Mouse (Mus musculus) heart, postnatal 25 days (tissue): ENCODE results near the gene Stard9. TPM values are rescaled to one million over a fixed set of nuclear protein-coding genes. Genes with fewer than 3 reads are reported as not detected.

Experiments
- DNase-seq: peaks from one replicate; pipeline ENCODE4 v3.0.0; 2022; ENCODE audit warnings: low spot score
- intact Hi-C: fragments of 180-260 bp; cut with DNase I; formaldehyde crosslinking; loops from one replicate; pipeline ENCODE4 v1.15.1; 2025
- total RNA-seq, 2 experiments: library from RNA; stranded (reverse); gene quantifications; 2 replicates each; pipeline ENCODE4 v1.2.3; 2021

Gene Stard9
- total RNA-seq, 2 experiments from 2014 or later = 8.2 to 9.7 TPM

DNA sequence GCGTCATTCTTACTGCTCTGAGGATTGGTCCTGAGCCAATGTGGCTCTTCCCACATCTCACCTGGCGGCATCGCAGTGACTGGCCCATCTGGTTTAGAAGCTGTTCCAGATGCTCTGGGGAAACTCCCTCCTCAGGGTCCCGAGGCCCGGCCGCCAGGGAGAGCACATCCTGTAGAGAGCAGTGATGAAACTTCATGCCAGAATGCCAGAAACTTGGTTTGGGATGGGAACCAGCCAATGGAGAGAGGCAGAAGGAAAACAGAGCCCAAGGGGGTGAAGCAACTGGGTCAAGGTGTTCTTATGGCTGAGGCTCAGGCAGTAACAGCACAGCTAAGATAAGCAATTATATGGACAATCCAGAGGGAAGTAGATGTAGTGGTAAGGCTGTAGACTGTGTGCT, 91.9 kb downstream of the Stard9 start:
- intact Hi-C loops = no loop called here
- DNase-seq = no peak

DNA sequence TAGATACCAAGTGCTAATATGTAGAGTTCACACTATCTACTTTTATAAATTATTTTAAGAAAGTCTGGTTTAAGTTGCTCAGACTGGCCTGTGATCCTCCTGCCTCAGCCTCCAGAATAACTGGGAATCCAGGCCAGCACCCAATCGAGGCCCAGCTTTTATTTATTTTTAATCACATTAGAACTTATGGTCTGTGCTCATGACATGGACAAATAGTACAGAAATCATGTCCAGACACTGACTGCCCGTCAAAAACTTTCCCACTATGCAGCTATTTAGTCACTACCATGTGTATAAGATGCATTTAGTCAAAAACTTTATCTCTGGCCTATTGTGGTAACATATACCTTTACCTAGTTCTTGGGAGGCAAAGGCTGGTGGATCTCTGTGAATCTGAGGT, 93.0 kb downstream of the Stard9 start:
- intact Hi-C loops = no loop called here
- DNase-seq = no peak

DNA sequence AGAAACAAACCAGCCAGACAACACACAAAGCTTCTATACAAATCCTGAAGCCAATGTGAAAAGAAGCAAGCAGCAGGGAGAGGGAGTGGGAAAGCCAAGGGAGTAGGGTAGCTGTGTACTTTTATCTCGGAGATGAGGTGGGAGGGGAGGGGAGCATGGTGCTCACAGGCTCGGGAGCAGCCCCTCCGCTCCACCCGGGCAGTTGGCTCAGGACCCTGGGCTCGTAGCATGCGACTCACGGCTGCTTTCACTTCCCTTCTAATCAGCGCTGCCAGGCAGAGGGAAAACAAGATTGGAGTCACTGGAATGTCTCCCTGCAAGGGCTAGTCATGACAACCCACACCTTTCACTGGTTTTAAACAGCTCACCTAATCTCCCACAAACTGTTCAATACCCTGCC, 93.6 kb downstream of the Stard9 start:
- intact Hi-C loops = no loop called here
- no peak for DNase-seq

DNA sequence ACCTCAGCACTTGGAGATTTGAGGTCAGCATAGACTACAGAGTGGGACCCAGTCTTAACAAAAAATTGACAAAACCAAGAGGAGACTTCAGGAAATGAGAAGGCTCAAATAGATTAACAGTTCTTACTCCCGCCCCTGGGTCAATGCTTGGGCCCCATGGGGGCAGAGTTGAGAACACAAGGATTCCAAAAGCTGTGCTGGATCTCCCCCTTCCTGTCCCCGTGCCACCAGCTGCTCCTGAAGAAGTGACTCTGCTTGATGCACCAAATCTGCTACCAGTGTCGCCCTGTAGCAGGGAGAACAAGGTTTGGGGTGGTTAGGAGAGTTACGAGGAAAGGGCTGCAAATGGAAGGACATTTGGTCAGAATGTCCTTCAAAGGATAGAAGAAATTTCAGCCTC, 94.7 kb downstream of the Stard9 start:
- DNase-seq = no peak

DNA sequence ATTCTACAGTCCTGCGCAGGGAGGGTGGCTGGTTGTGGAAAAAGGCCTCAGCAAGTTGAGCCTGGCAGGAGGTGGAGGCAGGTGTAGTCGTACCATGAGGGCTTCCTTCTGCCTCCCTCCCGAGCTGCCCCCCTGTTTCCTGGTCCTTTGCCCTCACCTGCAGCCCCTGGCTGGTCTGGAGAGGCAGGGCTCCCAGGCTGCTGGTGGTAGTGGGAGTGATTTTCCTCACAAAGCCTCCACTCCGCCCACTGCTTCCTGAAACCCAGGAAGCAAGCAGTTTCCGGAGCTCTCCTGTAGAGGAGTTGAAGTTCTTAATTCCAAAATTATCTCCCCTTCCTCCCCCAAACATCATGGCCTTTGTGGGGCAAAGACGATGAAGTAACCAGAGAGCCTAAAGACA, 95.3 kb downstream of the Stard9 start:
- intact Hi-C loops = no loop called here
- no peak for DNase-seq

More for the DNA sequence above, 94.7 kb downstream of the Stard9 start:
- intact Hi-C loops = no loop called here

DNA sequence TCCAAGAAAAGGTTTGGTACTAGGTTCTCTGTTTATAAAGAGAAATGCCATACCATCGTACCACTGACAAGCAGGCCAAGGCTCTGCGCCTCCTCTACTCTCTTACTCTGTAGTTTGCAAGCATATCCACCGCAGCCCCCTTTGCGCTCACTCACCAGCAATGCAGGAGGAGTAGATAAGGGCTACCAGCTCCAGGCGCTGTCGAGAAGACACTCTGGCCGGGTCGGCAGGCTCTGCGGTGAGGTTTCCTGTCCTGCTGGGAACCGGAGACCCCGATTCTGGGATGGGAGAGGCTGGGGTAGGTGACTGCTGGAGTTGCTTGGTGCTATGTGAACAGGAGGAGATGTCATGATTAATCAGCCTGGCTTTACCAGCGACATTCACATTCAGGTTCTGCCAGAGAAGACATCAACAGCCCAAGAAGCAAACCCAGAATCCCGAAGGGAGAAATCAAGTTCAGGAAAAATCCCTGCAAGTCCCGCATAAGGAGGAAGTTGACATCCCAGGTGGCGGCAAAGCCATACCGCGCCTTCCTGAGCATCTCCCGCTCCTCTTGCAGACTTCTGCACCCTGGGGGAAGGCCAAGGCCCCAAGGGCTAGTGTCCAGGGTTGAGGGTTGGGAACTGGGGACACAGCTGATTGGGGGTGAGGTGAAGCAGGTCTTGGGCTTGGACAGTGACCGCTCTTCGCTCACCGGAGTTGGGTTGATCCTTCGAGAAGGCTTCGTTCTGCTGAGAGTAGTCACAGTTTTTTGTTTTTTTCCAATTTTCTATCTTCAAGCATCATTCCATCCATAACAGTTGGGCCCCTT, 101.1 kb downstream of the Stard9 start:
- intact Hi-C loops = loop anchor here (5.0 kb wide), 2 partner anchors 137 to 328 kb away; partner anchors contain the start of genes Ganc and Tmem87a
- DNase-seq = no peak

DNA sequence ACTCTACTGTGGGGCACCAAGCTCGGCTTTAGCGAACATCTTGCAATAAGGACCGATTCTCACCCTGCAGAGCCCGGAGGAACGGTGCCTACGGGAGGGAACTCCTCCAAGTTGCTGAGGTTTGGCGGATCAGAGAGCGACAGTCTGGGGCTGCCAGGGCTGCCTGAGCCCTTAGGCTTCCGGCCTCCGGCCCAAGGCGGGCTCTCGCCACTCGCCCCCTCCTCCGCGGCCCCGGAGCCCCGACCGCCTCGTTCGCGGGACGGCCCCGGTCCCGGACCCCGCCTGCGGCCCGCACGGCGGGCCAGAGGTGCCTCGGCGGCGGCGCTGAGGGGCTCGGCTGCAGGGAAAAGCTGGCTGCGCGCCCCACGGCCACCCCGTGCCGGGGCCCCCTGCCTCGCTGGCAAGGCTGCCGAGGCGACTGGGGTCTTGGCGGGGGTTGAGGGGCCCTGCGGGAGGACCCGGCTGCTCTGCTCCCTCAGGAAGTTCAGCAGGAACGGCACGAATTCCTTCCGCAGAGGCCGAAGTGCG, 101.8 kb downstream of the Stard9 start:
- intact Hi-C loops = loop anchor here (5.0 kb wide), 1 partner anchor 328 kb away; the partner anchor contains the start of genes Ganc and Tmem87a
- DNase-seq = peak; percentile 16

DNA sequence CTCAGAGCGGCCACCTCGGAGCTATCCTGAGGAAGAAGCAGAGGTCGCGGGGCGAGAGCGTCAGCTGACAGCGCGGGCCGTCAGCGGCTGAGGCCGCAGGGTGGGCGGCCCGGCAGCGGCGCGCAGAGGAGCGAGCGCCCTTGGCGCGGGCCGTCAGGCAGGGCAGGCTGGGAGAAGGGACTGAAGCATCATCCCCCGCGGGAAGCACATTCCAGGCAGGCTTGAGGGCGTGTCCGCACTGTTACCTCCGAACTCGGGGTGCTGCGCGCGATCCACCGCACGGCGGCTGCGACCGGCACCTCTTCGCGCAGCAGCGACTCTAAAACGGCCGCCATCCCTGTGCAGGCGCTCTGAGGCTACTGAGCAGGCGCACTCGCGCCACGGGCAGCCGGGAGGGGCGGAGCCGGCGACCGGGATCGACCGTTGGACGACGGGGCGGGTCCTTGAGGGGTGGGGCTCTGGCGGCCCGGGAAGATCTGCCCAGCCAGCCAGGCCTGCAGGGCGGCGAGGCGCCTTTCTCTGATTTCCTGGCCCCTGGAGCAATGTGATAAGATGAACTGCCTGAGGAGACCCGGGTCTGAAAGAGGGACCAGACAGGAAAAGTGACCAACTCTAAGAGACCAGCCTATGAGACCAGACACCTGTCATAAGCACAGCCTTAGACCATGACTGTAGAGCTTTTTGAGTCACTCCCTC, 102.4 kb downstream of the Stard9 start:
- DNase-seq = peak; percentile 86
- intact Hi-C loops = loop anchor here (5.0 kb wide), 1 partner anchor 329 kb away; the partner anchor contains the start of genes Ganc and Tmem87a

DNA sequence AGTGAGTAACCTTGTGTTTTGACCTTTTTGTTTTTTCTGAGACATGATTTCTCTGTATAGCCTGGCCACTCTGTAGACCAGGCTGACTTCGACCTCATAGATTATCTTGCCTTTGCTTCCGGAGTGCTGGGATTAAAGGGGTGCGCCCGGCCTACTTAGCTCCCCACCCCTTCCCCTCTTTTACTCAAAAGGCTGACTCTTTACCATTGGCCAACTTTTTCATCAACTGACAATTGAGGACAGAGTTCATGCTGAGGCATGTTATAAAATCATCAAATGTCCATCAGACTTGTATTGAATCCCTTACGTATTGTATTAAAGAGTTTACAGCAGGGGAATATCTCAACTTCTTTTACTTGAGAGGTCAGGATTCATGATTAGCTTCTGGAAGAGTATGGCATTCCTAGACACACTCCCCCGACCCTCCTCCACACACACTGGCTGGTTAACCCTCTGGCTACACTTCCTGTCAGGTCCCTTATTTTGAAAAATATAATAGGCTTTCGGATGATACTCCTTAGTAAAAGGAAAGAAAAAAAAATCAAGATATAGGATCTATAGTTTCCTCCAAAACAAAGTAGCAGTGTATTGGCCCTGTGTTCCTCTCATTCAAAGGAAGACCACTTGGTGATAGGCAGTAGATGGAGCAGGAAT, 103.1 kb downstream of the Stard9 start:
- no peak for DNase-seq
- intact Hi-C loops = loop anchor here (5.0 kb wide), 1 partner anchor 330 kb away; the partner anchor contains the start of genes Ganc and Tmem87a

DNA sequence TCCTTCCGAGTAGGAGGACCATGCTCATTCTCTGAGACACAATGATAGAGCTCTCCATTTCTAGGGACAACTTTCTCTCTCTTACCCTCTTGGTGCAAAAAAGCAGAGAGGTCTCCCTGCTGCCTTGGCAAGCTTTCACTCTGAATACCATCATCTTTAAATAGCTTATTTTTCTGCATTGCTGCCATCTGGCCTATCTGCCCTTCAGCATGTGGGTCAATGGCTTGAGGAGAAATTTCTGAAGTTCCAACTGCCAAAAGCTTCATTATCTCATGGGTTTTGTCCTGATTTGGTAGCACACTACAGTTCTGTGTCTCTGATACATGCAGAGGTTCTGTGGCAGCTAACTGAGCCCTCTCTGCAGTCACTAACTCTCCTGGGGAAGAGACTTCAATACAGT, 116.6 kb downstream of the Stard9 start:
- no peak for DNase-seq
- intact Hi-C loops = no loop called here

DNA sequence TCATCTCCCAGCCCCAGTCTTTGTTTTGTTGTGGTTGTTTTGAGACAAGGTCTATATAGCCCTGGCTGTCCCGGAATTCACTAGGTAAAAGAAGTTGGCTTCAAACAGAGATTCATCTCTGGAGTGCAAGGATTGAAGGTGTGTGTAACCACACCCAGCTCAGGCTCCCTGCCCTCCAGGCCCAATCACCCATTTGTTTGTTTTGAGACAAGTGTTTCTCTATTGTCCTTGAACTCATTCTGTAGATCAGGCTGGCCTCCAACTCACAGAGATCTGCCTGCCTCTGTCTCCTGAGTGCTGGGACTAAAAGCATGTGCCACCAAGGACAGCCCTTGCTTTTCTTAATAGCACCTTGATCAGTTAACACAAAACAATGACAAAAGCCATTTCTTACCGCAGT, 119.1 kb downstream of the Stard9 start:
- no peak for DNase-seq
- intact Hi-C loops = no loop called here

DNA sequence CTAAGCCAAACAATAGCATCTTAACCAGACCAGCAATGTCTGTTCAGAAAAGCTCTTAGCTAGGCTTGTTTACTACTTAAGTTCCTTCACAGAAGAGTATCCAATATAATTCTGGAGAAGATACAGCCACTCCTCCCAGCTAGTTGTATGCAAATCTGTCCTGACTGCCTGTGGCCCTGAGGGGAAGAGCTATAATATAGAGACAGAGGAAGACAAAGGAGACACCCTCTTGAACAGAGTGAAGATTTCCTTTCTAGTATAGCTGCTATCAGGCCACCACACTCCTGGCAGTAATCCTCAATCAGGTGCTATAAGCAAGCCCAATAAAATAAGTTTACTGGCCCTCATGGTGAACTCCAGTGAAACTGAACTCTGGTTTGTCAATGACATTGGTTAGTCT, 133.0 kb downstream of the Stard9 start:
- intact Hi-C loops = no loop called here
- no peak for DNase-seq

DNA sequence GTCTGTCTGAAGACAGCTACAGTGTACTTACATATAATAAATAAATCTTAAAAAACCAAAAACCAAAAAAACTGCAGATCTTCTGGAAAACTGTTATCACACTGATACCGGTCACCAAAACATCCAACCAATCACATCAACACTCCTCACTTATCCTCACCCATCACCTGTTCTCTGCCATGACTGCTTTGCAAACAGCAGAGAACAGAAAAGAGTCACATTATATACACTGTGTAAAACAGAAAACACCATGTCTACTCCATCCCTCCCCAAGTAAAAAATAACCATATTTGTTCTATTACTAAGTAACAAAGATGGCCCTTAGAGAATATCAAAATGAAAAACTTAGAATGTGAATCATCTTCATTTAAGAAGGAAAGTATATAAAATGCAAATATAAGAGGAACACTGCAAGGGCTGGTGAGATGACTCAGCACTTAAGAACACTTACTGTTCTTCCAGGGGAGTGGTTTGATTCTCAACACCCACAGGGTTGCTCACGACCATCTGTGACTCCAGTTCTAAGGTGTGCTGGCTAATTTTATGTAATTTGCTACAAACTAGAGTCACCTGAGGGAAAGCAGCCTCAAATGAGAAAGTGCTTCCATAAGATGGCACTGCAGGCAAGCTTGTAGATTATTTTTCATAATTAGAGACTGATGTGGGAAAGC, 141.5 kb downstream of the Stard9 start:
- intact Hi-C loops = no loop called here
- DNase-seq = no peak

Other genes starting within 250 kb of the Stard9 start
- 10 to 100 TPM; 23.1 to 25.2 TPM for gene Ganc, start 225.2 kb upstream of the Stard9 start, total RNA-seq
- 10 to 100 TPM; 16.3 to 17.5 TPM for gene Tmem87a, start 225.0 kb upstream of the Stard9 start, total RNA-seq
- gene Capn3, start 173.1 kb upstream of the Stard9 start, total RNA-seq = 1 to 10 TPM; 1.1 to 1.7 TPM
- gene Zfp106, start 65.3 kb upstream of the Stard9 start, total RNA-seq = 100 to 1,000 TPM; 423 to 433 TPM
- 10 to 100 TPM; 58.5 to 63.4 TPM for gene Snap23, start 61.5 kb upstream of the Stard9 start, total RNA-seq
- gene Haus2, start 19.7 kb upstream of the Stard9 start, total RNA-seq = 1 to 10 TPM; 8.6 to 9.3 TPM
- 10 to 100 TPM; 14.6 to 15.3 TPM for gene Lrrc57, start 19.6 kb upstream of the Stard9 start, total RNA-seq
- 10 to 100 TPM; 10.5 to 11.1 TPM for gene Cdan1, start 221.0 kb downstream of the Stard9 start, total RNA-seq
- 10 to 100 TPM; 12.4 to 15.4 TPM for gene Ttbk2, start 221.5 kb downstream of the Stard9 start, total RNA-seq